Mouse (Mus musculus) right cerebral cortex, postnatal 14 days (tissue): ENCODE results near the gene Atp5h.
"Not testable (repeated sequence)": the region's sequence is repeated elsewhere in the genome, so short reads cannot be mapped to it uniquely, and the experiment has no call there.

Experiments
- DNase-seq: peaks from one replicate; pipeline ENCODE4 v3.0.0; 2022

Atp5h gene

DNA sequence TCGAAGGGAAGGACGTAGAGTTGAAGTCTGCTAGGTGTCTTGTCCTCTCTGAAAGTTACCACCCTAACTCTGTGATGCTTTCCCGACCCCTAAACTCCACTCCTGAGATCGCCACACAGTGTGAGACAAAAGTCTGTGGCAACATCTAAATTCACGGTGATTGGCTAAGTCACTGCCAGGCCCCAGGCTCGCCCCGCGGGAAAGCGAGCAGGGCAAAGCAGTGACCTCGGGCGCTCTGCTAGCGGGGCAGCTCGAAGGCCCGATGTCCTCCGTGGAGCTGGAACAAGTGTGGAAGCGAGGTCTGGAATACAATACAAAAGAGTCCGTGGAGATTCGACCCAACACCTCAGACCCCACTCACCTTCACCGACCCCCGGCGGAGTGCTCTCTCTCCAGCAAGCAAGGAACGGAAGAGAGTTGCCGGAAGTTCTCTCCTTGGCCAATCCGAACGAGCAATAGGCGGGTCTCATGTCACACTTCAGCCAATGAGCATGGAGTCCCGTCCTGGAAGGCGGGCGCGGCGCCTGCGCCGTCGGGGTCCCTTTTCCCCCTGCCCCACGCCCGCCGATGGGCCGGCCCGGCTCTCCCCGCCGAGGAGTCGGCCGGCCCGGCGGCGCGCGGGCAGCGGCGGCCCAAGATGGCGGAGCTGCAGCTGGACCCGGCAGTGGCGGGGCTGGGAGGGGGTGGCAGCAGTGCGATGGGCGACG lies at the start of gene Atp5h, which contains the start of gene Kctd2:
Atp5h (minus strand) TSS at position 432 of the 707 bp plus-strand sequence.
Kctd2 (plus strand) TSS at position 598 of the 707 bp plus-strand sequence.
- peak; percentile 95 for DNase-seq

GRCm38 (mm10) chr11:115467217-115467618 lies 47.5 kb upstream of the Atp5h start:
- DNase-seq, result no peak

DNA sequence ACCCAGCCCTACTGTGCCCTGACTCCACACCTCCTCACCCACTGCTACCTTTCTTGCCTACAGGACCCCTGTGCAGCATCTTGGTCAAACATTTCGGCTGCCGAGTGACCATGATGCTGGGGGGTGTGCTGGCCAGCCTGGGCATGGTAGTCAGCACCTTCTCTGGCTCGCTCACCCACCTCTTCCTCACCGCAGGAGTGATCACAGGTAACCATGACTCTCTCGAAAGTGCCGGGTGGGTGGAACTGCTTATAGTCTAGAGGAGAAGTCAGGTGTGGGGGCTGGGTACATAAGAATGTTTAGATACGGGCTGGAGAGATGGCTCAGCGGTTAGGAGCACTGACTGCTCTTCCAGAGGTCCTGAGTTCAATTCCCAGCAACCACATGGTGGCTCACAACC lies 45.1 kb upstream of the Atp5h start:
- DNase-seq, result no peak

DNA sequence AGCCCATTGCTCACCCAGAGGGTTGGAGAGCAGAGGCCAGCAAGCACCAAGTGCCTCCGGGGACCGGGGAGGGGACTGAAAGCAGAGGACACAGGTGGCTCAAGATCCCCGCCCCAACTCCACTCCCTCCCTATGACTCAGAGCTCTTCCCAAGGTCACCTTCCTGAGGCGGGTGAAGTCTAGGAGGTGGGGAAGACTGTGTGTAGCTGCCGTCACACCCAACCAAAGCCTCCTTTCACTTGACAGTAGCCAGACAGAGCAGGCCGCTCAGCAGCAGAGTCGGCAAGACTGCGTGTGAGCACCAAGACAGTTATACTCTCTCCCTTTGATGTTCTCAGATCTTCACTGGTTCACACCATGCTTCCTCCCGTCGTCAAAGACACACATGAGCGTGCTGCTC lies 43.6 kb upstream of the Atp5h start:
- DNase-seq, result no peak

DNA sequence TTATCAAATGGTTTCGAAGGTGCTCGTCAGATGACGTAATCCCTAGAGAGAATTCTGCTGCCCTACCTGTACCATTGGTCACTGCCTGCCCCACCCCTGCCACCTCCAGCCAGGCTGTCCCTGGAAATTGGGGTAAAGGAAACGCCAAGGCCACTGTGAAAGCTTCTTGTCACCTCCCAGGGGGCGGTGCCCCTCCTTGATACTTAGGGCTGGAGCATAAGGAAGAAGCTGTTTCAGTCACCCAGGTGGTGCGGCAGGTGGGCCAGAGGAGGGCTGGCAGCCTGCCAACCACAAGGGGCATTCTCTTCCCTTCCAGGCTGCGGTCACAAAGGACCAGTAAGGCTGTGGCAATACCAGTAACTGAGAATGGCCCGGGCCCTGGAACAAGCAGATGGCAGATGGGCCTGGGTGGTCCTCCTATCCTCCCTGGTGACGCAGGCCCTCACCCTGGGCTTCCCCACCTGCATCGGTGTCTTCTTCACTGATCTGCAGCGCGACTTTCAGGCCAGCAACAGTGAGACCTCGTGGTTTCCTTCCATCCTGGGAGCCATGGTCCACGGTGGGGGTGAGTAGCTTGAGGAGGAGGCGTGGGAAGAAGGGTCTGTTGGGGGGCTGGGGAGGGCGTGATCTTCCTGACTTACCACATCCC lies 42.6 kb upstream of the Atp5h start, which contains the start of gene Slc16a5:
Slc16a5 (plus strand) TSS at position 232 of the 649 bp plus-strand sequence.
- DNase-seq, result no peak

- no peak for DNase-seq
Observed at GRCm38 (mm10) chr11:115461846-115462242, 42.1 kb upstream of the Atp5h start.

GRCm38 (mm10) chr11:115460976-115461375 lies 41.2 kb upstream of the Atp5h start:
- no peak for DNase-seq

- DNase-seq, result no peak
Observed at GRCm38 (mm10) chr11:115457405-115457804, 37.6 kb upstream of the Atp5h start.

- no peak for DNase-seq
Observed at GRCm38 (mm10) chr11:115456182-115456581, 36.4 kb upstream of the Atp5h start.

DNA sequence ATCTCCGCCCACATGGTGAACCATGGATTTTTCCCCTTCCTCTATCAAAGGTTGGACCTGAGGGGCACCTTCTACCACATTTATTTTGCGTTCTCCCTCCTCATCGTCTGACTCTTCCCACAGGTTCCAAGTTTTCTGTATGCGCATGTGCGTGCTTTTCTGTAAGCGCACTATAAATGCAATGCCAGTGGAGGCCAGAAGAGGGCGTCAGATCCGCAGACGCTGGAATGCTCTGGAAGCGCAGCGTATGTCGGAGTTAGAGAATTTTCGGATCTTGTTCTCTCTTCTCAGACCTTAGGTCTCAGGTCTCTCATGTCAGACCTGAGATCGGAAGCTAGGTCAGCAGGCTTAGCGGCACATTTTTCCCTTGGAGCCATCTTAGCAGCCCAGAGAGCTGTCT lies 35.9 kb upstream of the Atp5h start:
- no peak for DNase-seq

- not testable (repeated sequence) for DNase-seq
Observed at GRCm38 (mm10) chr11:115454822-115455221, 35.1 kb upstream of the Atp5h start.

DNA sequence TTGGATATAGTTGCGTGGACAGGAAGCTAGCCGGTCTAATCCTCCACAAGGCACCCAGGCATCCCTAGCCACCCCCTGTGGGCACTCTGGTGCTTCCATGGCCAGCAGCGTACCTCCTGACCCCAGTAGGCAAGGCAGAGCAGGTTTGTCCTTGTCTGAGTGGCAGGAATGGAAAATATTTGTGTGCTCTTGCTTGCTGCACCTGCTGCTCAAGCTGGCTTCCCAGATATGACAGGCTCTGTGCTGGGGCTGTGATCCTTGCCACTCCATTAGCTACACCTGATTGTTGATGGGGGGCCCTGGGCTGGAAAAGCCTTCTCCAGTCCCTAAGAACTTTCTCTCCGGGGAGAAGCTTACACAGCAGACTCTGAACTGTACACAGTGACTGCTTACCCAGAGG lies 33.5 kb upstream of the Atp5h start:
- DNase-seq, result no peak

DNA sequence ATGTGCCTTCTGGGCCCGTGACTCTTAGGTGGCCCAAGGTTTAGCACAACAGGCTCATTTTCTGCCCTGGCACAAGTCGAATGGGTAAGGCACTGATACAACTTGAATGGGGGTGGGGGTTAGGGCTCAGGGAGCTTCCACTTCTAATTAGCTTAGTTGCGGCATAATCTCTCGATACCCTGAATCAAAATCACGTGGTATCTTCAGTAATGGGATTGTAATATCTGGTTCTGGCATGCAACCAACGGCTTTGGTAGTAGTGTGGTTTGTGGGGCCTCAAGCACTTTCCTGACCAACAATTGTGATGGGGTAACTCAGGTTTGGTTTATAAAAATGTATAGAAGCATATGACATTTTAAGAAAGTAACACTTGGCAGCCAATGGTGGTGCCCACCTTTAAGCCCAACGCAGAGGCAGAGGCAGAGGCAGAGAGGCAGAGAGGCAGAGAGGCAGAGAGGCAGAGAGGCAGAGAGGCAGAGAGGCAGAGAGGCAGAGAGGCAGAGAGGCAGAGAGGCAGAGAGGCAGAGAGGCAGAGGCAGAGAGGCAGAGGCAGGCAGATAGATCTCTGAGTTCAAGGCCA lies 32.6 kb upstream of the Atp5h start:
- DNase-seq, result no peak

DNA sequence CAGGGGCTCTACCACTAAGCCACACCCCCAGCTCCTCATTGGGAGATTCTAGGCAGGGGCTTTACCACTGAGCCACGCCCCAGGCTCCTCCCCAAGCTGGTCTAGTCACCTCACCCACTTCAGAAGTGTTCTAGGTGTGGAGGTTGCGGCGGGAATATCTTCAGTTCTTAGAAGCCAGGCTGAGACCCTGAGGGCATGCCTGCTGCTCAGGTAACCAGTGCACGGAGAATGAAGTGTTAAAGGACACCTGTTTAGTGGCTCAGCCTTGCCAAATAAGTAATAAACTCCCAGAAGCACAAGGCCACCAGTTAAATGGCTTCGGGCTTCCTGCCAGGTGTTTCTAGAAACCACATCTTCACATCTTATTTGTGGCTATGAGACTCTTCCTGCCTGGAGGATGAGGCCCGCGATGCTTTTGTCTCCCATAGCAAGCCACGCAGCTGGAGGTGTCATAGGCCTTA lies 32.0 kb upstream of the Atp5h start:
- no peak for DNase-seq

DNA sequence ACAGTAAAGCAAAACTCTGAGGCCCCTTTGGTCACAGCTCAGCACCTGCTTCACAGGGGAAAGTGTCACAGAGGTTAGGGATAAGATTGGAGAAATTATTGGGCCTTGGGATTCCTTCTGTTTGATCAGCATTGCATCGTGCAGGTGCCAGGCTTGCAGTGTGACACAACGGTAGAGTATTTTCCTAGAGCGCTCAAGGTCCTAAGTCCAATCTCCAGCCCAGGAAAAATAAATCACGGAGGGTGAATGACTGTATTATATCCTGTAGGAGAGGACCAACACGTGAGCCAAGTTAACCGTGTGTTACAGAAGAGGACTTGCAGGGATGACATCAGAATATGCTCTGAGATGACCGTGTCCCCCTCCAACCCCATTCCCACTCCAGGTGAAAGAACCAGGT lies 30.4 kb upstream of the Atp5h start:
- no peak for DNase-seq

GRCm38 (mm10) chr11:115448998-115449397 lies 29.2 kb upstream of the Atp5h start:
- DNase-seq, result no peak

GRCm38 (mm10) chr11:115448075-115448474 lies 28.3 kb upstream of the Atp5h start:
- DNase-seq, result no peak

- no peak for DNase-seq
Observed at GRCm38 (mm10) chr11:115447321-115447885, 27.6 kb upstream of the Atp5h start.

DNA sequence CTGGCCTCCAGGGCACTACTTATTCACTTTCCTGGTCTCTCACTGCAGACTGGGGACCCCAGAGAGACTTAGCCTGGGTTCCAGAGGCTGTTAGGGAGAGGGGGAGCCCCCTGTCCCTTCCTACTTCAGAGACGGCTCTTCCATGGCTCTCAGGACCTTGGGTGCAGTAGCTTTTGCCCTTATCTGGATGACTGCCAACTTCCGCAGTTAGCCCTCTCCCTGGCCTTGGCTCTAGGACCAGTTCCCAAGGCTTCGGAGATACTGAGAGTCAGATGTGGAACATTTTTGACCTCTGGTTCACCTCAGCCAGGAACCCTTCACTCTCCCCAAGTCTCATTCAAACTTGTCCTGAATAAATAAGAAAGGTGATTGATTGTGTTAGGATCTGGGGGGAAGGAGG lies 27.1 kb upstream of the Atp5h start:
- DNase-seq, result no peak

- DNase-seq, result no peak
Observed at GRCm38 (mm10) chr11:115441417-115441816, 21.7 kb upstream of the Atp5h start.

GRCm38 (mm10) chr11:115439906-115440595 lies 20.3 kb upstream of the Atp5h start, which contains the start of gene Trim80:
Gene Trim80, plus strand, starts transcription at chr11:115440545.
- no peak for DNase-seq

GRCm38 (mm10) chr11:115439326-115439725 lies 19.6 kb upstream of the Atp5h start:
- DNase-seq, result no peak

- DNase-seq, result no peak
Observed at GRCm38 (mm10) chr11:115437571-115438122, 17.9 kb upstream of the Atp5h start.
